Mouse (Mus musculus): Measurements from ENCODE around the gene Gm19684. TPM values are rescaled to one million over a fixed set of nuclear protein-coding genes. Genes with fewer than 3 reads are reported as not detected.
"Not testable (repeated sequence)": the region's sequence is repeated elsewhere in the genome, so short reads cannot be mapped to it uniquely, and the experiment has no call there.

Gm19684 gene
- polyA plus RNA-seq, 1 experiment from 2014 or later, result not detected

DNA sequence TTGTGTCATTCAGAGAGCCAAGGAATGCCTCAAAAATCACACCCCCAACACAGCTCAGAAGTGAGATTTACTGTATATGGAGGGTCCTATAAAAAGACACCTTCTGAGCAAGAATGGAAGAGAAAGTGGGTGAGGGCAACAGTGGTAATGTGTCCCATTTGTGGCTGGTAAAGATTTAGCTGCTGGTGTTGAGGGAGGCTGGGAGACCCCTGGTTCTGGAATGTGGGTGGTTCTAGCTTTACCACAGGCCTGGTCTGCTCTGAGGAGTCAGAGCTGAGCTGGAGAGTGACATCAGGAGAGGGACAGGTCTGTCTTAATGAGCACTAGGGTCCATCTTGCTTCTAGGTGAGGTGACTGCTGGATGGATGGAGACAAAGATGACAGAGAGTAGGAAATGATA, 29.0 kb upstream of the Gm19684 start:
- not testable (repeated sequence) for H3K36me3 ChIP-seq (ENCODE audit: control insufficient read depth, insufficient read depth, low read length); H3K27ac ChIP-seq (replicated peaks in 1 of 2; ENCODE audit: control insufficient read depth in 1 of 2, insufficient read depth in 1 of 2, low read depth in 2 of 2, low read length in 2 of 2); H3K4me1 ChIP-seq (ENCODE audit: control insufficient read depth in 2 of 2, insufficient read depth in 2 of 2, low read length in 2 of 2); H3K4me2 ChIP-seq (ENCODE audit: low read length); H3K9ac ChIP-seq (ENCODE audit: low read length); H3K9me3 ChIP-seq (ENCODE audit: control insufficient read depth, low read length); ATAC-seq (ENCODE audit: insufficient number of reproducible peaks, insufficient read depth, low FRiP score, low read depth); H3K4me3 ChIP-seq (ENCODE audit: control insufficient read depth in 1 of 2, insufficient read depth in 1 of 2, low read depth in 1 of 2, low read length in 2 of 2); H3K27me3 ChIP-seq (ENCODE audit: control insufficient read depth, insufficient read depth, low read length)

DNA sequence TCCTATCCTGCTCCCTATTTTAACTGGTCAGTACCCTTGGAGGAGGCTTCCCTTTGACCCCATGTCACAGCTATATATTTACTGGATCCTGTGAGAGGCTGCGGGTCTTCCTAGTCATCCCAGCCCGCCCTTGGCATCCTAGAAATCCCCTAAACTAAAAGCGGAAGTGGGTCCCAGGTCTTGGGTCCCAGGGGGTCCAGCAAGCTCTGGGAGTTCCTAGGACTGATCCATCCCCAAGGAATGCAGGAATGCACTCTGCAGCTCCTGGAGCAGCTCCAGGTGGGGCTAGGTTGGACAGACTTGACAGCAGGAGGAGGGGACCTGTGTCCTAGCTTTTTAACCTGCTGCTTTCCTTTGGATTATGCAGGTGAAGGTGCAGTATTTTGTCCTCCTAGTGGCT, 27.5 kb upstream of the Gm19684 start:
- Histone ChIP-seq H3K4me2 (ENCODE audit: low read length) (no peak overlapping the region), H3K36me3 (ENCODE audit: control insufficient read depth, insufficient read depth, low read length) (no peaks in the 10 kb centered on the region), H3K4me1 (ENCODE audit: control insufficient read depth in 2 of 2, insufficient read depth in 2 of 2, low read length in 2 of 2) (no peaks in the 10 kb centered on the region), H3K9me3 (ENCODE audit: control insufficient read depth, low read length) (no peaks in the 10 kb centered on the region), H3K27ac (replicated peaks in 1 of 2; ENCODE audit: control insufficient read depth in 1 of 2, insufficient read depth in 1 of 2, low read depth in 2 of 2, low read length in 2 of 2) (no peak overlapping the region), H3K27me3 (ENCODE audit: control insufficient read depth, insufficient read depth, low read length) (peaks cover 6% of the 10 kb centered on the region), H3K9ac (ENCODE audit: low read length) (no peak overlapping the region), H3K4me3 (ENCODE audit: control insufficient read depth in 1 of 2, insufficient read depth in 1 of 2, low read depth in 1 of 2, low read length in 2 of 2) (no peak overlapping the region)
- WGBS, result 13% methylated on average over 3 of the region's 3 CpGs
- ATAC-seq (ENCODE audit: insufficient number of reproducible peaks, insufficient read depth, low FRiP score, low read depth), result no peak

DNA sequence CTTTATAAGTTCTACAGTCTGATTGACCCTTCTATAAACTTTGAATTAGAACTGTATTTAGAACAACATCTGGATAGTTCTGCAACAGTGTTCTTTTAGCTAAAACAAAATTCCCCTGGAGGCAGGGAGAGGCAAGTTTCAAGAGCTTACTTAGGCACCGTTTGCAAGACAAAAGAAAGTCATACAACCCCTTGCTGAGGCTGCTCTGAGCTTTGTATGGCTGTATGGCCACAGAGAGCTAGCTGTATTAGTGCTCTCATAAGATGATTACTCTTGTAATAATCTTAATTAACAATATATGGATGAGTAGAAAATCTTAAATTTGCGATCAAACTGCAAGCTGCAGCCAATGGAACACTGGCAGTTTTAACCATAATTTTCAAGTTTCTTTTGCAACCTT, 21.9 kb upstream of the Gm19684 start:
- H3K27ac ChIP-seq (replicated peaks in 1 of 2; ENCODE audit: control insufficient read depth in 1 of 2, insufficient read depth in 1 of 2, low read depth in 2 of 2, low read length in 2 of 2); H3K4me1 ChIP-seq (ENCODE audit: control insufficient read depth in 2 of 2, insufficient read depth in 2 of 2, low read length in 2 of 2); H3K9ac ChIP-seq (ENCODE audit: low read length); H3K4me2 ChIP-seq (ENCODE audit: low read length); ATAC-seq (ENCODE audit: insufficient number of reproducible peaks, insufficient read depth, low FRiP score, low read depth); H3K4me3 ChIP-seq (ENCODE audit: control insufficient read depth in 1 of 2, insufficient read depth in 1 of 2, low read depth in 1 of 2, low read length in 2 of 2); H3K27me3 ChIP-seq (ENCODE audit: control insufficient read depth, insufficient read depth, low read length); H3K9me3 ChIP-seq (ENCODE audit: control insufficient read depth, low read length); H3K36me3 ChIP-seq (ENCODE audit: control insufficient read depth, insufficient read depth, low read length): not testable (repeated sequence)
- WGBS, result 67% methylated on average over 2 of the region's 2 CpGs

DNA sequence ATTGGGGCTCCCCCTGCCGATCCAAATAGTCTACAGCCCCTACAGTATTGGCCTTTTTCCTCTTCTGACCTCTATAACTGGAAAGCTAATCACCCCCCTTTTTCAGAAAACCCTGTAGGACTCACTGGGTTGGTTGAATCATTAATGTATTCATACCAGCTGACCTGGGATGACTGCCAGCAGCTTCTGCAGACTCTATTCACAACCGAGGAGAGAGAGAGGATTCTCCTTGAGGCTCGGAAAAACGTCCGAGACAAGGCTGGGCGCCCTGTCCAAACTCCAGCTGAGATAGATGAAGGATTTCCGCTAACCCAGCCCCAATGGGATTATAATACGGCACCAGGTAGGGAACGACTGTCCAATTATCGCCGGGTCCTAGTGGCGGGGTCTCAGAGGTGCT, 19.4 kb upstream of the Gm19684 start:
- H3K4me1 ChIP-seq (ENCODE audit: control insufficient read depth in 2 of 2, insufficient read depth in 2 of 2, low read length in 2 of 2); H3K36me3 ChIP-seq (ENCODE audit: control insufficient read depth, insufficient read depth, low read length); H3K27me3 ChIP-seq (ENCODE audit: control insufficient read depth, insufficient read depth, low read length); H3K4me2 ChIP-seq (ENCODE audit: low read length); H3K4me3 ChIP-seq (ENCODE audit: control insufficient read depth in 1 of 2, insufficient read depth in 1 of 2, low read depth in 1 of 2, low read length in 2 of 2); H3K9ac ChIP-seq (ENCODE audit: low read length); ATAC-seq (ENCODE audit: insufficient number of reproducible peaks, insufficient read depth, low FRiP score, low read depth); H3K27ac ChIP-seq (replicated peaks in 1 of 2; ENCODE audit: control insufficient read depth in 1 of 2, insufficient read depth in 1 of 2, low read depth in 2 of 2, low read length in 2 of 2); H3K9me3 ChIP-seq (ENCODE audit: control insufficient read depth, low read length): not testable (repeated sequence)
- 91% methylated on average over 11 of the region's 12 CpGs for WGBS

DNA sequence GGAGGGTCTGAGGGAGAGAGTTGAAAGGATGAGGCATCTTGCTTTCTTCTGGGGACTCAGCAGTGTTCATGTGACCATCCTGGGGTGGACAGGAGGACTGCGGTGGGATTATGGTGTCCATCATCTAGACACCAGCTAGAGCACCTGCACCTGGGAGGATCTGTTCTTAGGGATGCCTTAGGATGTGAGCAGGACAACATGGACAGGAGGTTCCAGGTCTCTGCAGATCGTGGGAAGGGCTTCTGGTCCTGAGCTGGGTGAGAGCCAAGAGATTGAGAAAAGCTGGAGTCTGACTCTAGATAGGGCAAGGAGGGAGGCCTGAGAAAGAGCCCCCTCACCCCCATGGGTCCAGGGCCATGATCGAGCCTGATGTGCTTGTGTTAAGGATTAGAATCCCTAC, 11.3 kb upstream of the Gm19684 start:
- H3K36me3 ChIP-seq (ENCODE audit: control insufficient read depth, insufficient read depth, low read length); H3K4me2 ChIP-seq (ENCODE audit: low read length); H3K4me1 ChIP-seq (ENCODE audit: control insufficient read depth in 2 of 2, insufficient read depth in 2 of 2, low read length in 2 of 2); H3K4me3 ChIP-seq (ENCODE audit: control insufficient read depth in 1 of 2, insufficient read depth in 1 of 2, low read depth in 1 of 2, low read length in 2 of 2); H3K9me3 ChIP-seq (ENCODE audit: control insufficient read depth, low read length); H3K27ac ChIP-seq (replicated peaks in 1 of 2; ENCODE audit: control insufficient read depth in 1 of 2, insufficient read depth in 1 of 2, low read depth in 2 of 2, low read length in 2 of 2); ATAC-seq (ENCODE audit: insufficient number of reproducible peaks, insufficient read depth, low FRiP score, low read depth); H3K9ac ChIP-seq (ENCODE audit: low read length): not testable (repeated sequence)
- 38% methylated on average over 3 of the region's 3 CpGs for WGBS
- H3K27me3 ChIP-seq (ENCODE audit: control insufficient read depth, insufficient read depth, low read length), result peaks cover 24% of the 10 kb centered on the region

DNA sequence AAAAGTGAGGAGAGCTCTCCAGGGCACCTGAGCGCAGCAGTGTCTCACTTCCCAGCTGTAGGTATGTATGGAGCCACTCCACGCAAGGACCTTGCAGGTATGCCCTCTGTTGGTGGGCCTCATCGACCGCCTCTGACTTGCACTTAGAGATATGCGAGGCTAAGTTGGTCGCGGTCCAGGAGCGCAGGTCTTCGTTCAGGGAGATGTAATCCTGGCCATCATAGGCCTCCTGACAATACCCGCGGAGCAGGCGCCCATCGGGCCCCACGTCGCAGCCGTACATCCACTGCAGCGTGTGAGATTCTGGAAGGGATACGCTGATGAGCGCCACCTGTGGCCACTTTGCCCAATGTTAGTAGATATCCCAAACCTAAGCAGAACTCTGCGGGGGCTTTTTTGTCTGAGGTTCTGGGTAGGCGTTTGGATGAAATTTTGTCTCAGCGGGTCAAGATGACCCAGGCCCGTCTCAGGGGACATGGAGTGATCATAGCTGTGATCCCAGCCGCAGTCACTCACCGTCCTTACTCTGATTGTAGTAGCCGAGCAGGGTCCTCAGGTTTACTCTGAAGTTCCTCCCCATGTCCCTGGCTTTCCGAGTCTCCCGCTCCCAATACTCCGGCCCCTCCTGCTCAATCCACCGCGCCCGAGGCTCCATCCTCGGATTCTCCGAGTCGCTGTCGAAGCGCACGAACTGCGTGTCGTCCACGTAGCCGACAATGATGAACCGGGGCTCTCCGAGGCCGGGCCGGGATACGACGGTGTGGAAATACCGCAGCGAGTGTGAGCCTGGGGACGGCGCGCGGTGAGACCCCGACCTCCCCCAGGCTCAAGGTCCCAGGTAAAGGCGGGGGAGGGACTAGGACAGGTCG, 10.6 kb upstream of the Gm19684 start:
- WGBS, result 2% methylated on average over 57 of the region's 57 CpGs
- Histone ChIP-seq H3K27me3 (ENCODE audit: control insufficient read depth, insufficient read depth, low read length) (peaks cover 24% of the 10 kb centered on the region), H3K4me3 (ENCODE audit: control insufficient read depth in 1 of 2, insufficient read depth in 1 of 2, low read depth in 1 of 2, low read length in 2 of 2) (peak overlapping the region; percentile 12 to 31), H3K4me2 (ENCODE audit: low read length) (peak overlapping the region; percentile 64)
- H3K4me1 ChIP-seq (ENCODE audit: control insufficient read depth in 2 of 2, insufficient read depth in 2 of 2, low read length in 2 of 2); H3K9ac ChIP-seq (ENCODE audit: low read length); ATAC-seq (ENCODE audit: insufficient number of reproducible peaks, insufficient read depth, low FRiP score, low read depth); H3K27ac ChIP-seq (replicated peaks in 1 of 2; ENCODE audit: control insufficient read depth in 1 of 2, insufficient read depth in 1 of 2, low read depth in 2 of 2, low read length in 2 of 2); H3K9me3 ChIP-seq (ENCODE audit: control insufficient read depth, low read length); H3K36me3 ChIP-seq (ENCODE audit: control insufficient read depth, insufficient read depth, low read length): not testable (repeated sequence)

DNA sequence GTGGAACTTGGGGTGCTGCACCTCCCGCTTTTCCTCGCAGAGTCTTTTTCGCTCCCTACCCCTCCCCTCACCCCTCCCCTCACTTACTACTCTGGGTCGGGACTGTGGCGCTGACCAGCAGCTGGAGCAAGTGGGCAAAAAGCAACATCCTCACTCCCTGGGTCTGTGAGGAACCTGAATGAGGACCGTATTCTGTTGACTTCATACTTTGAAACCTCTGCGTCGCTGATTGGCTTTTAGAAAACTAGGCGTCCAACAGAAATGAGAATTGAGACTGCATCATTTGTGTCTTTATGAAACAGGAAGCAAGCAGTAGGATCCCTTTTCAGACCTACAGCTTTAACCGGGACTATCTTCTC, 10.0 kb upstream of the Gm19684 start:
- not testable (repeated sequence) for H3K36me3 ChIP-seq (ENCODE audit: control insufficient read depth, insufficient read depth, low read length); ATAC-seq (ENCODE audit: insufficient number of reproducible peaks, insufficient read depth, low FRiP score, low read depth); H3K27ac ChIP-seq (replicated peaks in 1 of 2; ENCODE audit: control insufficient read depth in 1 of 2, insufficient read depth in 1 of 2, low read depth in 2 of 2, low read length in 2 of 2); H3K9me3 ChIP-seq (ENCODE audit: control insufficient read depth, low read length); H3K9ac ChIP-seq (ENCODE audit: low read length); H3K4me1 ChIP-seq (ENCODE audit: control insufficient read depth in 2 of 2, insufficient read depth in 2 of 2, low read length in 2 of 2)
- Histone ChIP-seq H3K4me2 (ENCODE audit: low read length) (peak overlapping the region; percentile 64), H3K27me3 (ENCODE audit: control insufficient read depth, insufficient read depth, low read length) (peaks cover 24% of the 10 kb centered on the region), H3K4me3 (ENCODE audit: control insufficient read depth in 1 of 2, insufficient read depth in 1 of 2, low read depth in 1 of 2, low read length in 2 of 2) (peak overlapping the region; percentile 12 to 31)
- WGBS, result 4% methylated on average over 10 of the region's 10 CpGs

DNA sequence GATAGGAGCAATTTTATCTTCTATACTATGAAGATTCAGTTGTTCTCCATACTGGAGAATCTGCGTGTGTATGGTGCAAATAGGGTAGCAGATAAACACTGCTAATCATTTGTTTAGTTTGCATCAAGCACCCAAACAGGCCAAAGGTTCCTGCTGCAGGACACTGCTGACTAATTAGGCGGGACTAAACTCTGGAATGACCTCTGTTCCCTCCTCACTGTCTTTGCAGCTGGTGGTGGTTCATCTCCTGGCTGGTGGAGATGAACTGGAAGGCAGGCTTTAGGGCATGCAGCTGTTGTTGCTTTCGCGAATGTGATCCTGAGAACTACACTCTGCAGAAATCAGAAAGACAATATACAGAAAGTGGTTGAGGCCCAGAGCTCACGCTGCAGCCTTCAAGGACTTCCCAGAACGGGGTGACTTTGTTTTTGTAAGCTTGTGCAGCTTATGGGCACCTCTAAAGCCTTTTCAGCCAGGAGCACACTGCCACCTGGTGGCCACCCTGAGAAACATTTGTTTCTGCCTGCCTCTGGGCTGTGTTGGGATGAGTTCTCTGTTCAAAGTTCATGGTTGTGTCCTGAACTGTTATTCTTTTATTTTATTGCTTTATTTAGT, 7.4 kb upstream of the Gm19684 start:
- not testable (repeated sequence) for ATAC-seq (ENCODE audit: insufficient number of reproducible peaks, insufficient read depth, low FRiP score, low read depth); H3K27ac ChIP-seq (replicated peaks in 1 of 2; ENCODE audit: control insufficient read depth in 1 of 2, insufficient read depth in 1 of 2, low read depth in 2 of 2, low read length in 2 of 2); H3K4me1 ChIP-seq (ENCODE audit: control insufficient read depth in 2 of 2, insufficient read depth in 2 of 2, low read length in 2 of 2); H3K4me3 ChIP-seq (ENCODE audit: control insufficient read depth in 1 of 2, insufficient read depth in 1 of 2, low read depth in 1 of 2, low read length in 2 of 2); H3K36me3 ChIP-seq (ENCODE audit: control insufficient read depth, insufficient read depth, low read length); H3K9me3 ChIP-seq (ENCODE audit: control insufficient read depth, low read length); H3K4me2 ChIP-seq (ENCODE audit: low read length); H3K9ac ChIP-seq (ENCODE audit: low read length)
- 14% methylated on average over 6 of the region's 6 CpGs for WGBS
- H3K27me3 ChIP-seq (ENCODE audit: control insufficient read depth, insufficient read depth, low read length), result peaks cover 29% of the 10 kb centered on the region
